Mouse (Mus musculus) liver, postnatal 0 days (tissue): ENCODE measurements around the gene Gcm2.

Source experiments
- CTCF ChIP-seq: sonication (generic); IDR thresholded peaks from 2 replicates; pipeline ENCODE4 v1.5.1; 2016; ENCODE audit warnings: antibody characterized with exemption, low read depth
- EP300 ChIP-seq: IDR thresholded peaks from 2 replicates; pipeline ENCODE4 v1.6.1; 2016; ENCODE audit warnings: antibody characterized with exemption, low read depth, mild to moderate bottlenecking

- TF ChIP-seq CTCF (no peak), EP300 (no peak)
Measured at GRCm38 (mm10) chr13:41098325-41098724, 12.5 kb downstream of the Gcm2 start.
